Mouse (Mus musculus): ENCODE results near the gene Adcy3. TPM values are rescaled to one million over a fixed set of nuclear protein-coding genes. Genes with fewer than 3 reads are reported as not detected.
A peak's percentile ranks its signal among the peaks of the same experiment; 100 is the strongest.
"Not testable (repeated sequence)": the region's sequence is repeated elsewhere in the genome, so short reads cannot be mapped to it uniquely, and the experiment has no call there.

Adcy3 gene
- total RNA-seq, 2 experiments from 2014 or later: 3.4 to 5.2 TPM

DNA sequence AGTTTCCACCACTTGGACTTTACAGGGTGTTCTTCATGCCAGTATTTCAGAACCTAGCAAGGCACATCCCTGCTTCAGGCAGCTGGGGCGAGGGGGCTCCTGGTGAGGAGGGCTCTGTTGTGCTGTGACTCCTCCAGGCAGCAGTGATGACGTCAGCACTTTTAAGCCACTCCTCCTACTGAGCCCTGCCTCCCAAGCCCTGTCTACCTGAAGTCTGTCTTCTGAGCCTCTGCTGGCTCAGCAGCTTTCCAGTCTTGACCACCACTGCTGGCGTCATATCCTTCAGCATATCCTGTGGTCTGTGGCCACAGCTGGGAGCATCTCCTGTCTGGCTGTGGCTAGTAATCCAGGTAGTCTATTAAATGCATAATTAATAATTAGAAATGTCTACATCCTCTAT lies 47.6 kb downstream of the Adcy3 start:
- no peak for DNase-seq

DNA sequence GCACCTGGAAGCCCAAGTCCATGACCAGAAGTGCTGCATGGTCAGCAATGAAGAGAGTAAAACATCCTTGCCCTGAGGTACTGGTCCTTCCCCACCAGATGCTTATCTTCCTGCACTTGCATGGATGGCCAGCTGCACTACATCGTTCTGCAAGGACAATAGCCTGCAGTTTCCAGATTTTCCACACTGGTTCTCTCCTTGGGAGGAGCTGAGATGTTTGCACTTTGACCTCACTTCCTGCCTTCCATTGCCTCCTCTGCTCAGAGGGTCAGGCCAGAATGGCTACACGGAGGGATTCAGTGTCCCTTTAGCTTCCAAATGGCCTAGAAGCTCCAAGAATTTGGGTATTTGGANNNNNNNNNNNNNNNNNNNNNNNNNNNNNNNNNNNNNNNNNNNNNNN lies 51.7 kb downstream of the Adcy3 start:
- DNase-seq: no peak

DNA sequence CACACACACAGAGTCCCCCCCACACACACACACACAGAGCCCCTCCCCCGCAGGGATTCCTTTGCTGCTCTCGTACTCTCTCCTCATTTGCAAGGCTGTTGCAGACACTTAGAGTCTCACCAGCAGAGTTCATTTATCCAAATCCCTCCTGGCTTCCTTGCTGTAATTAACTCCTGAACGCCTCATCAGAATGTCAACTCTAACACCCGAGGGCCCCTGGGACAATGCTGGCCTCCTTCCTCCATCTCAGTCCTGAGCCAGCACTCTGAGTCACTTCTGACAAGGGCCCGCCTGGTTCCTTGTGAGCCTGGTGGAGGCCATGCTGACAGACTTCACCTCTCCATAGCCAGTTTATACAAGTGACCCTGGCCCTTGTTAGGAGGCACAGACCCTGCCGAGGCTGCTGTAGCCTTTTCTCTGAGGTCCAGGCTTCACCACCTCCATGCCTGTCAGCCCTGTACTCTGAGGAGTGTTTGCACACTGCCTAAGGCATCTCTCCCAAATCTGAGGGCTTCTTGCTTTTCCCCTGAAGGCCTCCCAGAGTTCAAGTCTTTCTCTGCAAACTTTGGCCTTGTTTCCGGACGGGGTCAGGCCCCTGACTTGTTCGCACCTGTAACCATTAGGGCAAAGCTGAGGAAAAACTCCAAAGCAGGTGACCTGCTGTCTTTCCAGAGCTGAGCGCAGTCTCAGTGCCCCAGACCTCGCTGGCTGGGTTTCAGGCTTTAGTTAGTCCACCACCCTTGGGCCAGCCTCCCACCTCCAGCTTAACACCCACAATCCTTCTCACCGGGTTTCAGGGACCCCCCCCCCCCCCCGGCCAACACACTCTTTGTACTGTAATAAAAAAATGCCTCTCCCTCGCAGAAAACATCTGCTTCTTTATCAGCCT lies 55.5 kb downstream of the Adcy3 start:
- peak; percentile 86 for DNase-seq

DNA sequence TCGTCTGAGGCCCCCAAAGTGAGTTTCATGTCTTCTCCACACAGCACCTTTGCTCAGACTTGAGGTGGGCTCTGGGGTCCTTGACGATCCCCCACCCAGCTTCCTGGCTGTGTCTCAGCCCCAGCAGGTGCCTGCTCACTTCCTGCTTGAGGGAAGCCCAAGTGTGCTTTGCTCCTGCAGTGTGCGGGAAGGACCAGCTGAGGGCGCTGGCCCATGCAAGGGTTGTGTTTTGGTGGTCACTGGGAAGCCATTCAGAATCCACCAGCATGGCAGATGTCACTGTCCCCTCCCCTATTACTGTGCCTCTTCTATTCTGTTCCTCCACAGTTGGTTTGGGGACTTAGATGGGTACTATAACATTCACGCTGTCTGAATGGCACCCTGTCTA lies 56.2 kb downstream of the Adcy3 start:
- DNase-seq: no peak

DNA sequence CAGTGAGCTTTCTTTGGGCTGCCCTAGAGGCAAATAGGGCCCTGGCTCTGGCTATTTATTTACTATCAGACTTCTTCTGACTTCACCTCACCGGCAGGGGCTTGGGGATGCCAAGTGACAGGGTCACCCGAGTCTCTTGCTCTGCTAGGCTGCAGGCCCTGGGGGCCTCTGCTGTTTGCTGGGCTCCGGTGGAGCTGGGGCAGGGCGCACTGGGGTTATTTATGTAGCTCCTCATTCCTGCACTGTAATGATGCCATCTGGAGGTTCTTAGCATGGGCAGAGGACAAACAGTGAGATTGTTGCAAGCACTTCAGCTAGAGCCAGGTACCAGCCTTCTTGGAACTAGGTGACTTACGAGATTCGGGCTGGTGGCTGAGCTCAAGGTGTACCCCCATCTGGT lies 59.6 kb downstream of the Adcy3 start:
- DNase-seq: no peak

DNA sequence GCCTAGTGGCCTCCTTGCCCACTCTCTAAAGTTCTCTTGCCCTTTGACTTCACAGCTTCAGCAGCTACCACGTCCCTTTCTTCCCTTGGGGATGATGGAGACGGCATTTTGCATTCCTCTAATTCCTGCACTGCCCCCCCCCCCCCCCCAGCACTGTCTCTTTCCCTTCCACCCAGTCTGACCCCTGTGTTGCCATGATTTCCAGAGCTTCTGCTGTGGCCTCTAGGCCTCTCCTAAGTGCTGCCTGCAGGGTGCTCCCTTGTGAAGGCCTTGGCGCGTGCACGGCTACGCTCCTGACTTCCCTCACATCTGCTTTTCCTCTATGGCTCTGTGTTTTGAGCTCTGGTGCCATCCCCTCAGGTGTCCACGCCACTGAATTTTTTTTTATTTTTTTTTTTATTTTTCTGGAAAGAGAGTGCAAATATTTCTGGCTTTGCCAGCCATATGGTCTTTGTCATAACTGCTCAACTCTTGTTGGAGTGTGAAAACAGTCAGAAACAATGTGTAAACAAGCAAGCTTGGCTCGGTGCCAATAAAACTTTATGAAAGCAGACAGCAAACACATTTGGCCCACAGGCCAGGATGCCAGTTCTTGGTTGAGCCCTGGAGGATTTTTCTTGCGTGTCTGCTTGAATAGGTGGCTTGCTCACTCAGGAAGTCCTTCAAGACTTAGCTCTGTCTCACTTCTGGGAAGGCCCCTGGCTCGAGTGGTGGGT lies 60.3 kb downstream of the Adcy3 start:
- no peak for DNase-seq

DNA sequence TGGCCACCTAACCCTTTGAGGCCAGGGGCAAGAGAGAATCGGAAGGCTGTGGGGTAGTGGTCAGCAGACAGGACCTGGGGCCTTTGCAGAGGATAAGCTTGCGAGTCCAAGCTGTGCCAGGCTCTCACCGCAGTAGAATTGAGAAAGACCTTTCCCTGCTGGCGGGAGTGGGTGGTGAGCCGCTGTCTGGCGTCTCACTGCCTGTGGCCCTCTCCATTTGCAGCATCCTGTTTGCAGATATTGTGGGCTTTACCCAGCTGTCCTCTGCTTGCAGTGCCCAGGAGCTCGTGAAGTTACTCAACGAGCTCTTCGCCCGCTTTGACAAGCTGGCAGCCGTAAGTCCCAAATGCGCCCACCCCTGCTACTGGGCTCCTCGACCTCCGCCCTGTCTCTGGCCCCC lies 61.7 kb downstream of the Adcy3 start:
- DNase-seq: no peak

DNA sequence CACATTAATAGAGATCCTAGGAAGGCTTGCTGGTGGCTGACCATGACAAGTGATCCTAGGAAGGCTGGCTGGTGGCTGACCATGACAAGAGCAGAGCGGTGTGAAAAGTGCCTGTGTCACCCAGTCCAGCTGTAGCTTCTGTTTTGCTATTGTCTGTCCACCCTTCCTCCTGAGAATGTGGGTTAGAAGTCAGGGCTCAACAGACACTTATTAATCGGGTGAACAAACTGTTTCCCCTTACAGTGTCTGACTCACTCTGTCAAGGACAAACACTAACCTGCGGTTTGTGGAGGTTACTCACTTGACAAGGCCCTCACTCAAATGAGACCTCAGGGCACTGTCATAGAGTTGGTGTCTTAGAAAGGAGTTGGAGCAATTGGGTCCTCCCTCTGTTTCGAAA lies 65.8 kb downstream of the Adcy3 start:
- no peak for DNase-seq

DNA sequence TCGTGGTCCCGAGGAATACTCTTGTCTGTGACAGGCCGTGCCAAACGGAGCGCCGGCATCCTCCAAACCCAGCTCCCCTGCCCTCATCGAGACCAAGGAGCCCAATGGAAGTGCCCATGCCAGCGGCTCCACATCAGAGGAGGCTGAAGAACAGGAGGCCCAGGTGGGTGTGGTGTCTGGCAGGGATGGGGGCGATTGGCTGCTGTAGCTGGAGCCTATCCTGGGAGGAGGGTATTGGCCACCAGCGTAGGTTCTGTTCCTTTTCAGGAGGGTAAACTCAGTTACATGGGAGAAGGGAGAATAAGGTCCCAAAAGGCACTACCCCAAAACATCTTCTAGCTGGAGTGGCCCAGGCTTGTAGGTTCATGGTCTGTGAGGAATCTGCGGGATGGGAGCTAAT lies 66.4 kb downstream of the Adcy3 start:
- DNase-seq: no peak

DNA sequence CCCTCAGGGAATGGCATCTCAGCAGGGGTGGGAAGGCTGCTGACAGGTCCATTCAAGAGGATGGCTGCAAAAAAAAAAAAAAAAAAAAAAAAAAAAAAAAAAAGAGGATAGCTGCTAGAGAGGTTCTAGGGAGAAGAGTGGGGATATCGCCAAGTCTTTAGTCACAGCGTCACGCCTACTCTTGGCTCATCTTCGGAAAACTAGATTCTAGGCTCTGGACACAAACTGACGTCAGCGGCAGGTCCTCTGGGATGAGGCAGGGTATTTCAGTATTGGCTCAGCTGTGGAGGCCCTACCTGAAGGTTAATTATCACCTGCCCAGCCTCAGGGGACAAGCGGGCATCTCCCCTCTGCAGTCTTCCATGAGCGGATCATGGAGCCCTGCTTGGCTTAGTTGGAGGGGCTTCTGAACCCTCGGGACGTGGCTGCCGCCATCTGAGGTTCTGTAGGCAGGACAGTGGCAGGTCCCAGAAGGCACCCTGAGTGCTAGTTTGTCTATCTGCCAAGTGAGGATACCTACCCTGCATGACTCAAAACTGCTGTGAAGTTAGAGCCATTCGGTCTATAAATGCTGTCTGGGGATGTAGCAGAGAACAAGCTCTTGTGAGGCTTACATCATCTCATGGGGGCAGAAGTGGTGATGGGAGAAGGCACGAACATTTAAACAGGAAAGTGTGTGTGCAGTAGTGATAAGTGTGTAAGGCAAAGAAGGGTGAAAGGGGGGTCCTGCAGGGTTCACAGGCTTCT lies 68.7 kb downstream of the Adcy3 start:
- DNase-seq: peak; percentile 72 to 78

DNA sequence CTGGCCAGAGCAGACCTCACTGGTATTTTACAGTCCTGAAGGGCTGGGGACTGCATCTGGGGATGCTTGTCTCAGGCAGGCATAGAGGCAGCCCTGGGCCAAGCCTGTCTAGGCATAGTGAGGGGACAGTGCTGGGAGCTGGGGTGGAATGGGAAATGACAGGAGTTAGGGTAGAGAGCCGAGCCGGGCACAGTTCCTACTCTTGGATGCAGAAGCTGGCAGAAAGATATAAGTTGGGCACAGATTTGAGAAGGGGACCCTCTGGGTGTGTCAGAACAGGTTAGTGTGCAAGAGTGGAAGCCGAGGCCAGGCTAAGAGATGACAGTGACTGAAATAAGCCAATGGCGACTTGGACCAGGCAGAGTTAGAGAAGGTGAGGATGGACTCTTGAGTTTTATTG lies 69.3 kb downstream of the Adcy3 start:
- no peak for DNase-seq

DNA sequence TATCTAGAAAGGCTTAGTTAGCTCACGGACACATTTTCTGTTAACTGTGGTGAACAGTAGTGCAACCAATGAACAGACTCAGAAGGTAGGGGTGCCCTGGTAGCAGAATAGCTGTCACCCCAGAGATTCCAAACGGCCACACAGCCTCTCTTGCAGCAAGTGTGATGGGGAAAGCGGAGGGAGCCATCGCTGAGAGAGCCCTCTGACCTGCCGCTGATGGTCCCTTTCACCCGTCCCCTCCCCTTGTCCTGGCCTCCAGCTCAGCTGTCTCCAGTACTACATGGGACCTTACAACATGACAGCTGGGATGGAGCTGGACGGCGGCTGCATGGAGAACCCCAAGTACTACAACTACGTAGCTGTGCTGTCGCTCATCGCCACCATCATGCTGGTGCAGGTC lies 73.2 kb downstream of the Adcy3 start:
- no peak for DNase-seq

DNA sequence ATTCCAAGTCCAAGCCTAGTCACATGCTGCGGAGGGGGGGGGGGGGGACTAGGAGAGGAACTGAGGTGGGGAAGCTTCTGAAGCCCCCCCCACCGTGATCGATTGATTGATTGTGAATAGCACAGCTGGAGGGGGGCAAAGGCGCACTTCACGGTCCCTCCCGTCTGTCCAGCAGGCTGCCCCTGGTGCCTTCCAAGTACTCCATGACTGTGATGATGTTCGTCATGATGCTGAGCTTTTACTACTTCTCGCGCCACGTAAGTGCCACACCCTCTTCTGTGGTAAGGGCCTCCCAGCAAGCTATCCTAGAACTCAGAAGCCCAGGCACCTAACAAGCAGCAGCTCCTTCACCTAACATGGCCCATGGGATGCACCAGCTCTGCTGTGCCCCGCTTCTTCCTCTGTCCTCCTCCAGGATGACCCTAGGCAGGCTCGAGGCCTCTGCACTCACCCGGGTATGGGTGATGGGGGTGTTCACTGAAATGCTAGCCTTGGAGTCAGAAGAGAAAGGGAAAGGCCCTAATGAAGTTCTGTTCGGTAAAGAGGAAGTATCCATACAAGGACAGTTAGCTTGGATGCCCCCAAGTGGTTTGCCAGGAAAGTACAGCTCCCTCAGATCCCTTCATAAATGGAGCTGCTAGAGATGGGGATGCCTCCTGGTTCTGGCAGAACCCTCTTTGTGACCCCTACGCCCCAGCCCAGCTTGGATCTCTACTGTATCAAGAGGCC lies 75.7 kb downstream of the Adcy3 start:
- peak; percentile 64 to 77 for DNase-seq

DNA sequence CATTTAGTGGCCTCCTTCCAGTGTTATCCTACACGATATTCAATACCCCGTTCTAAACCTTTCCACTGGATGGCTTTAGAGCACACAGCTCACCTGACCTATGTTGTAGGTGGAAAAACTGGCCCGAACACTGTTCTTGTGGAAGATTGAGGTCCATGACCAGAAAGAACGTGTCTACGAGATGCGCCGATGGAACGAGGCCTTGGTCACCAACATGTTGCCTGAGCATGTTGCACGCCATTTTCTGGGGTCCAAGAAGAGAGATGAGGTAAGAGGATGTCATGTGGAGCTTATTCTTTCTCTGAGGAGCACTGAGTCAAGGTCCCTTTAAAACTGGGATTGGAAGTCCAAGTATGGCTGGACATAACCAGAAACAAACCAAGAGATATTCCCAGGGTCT lies 76.3 kb downstream of the Adcy3 start:
- no peak for DNase-seq

DNA sequence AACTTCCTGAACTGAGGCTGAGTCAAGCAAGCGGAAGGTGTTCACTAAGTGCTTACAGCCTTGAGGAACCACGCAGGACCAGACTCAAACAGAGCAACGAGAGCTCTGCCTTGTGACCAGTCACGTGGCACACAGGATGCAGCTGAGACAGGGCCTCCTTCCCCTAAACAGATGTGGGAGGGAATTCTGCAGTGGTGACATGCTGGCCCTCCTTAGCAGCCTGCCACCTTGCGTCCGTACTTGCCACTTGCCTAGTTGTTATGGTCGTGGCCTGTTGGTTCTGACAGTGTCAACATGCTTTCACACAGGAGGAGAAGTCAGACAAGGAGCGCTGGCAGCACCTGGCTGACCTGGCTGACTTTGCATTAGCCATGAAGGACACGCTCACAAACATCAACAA lies 78.3 kb downstream of the Adcy3 start:
- DNase-seq: peak in 1 of 2 experiments; percentile 70

DNA sequence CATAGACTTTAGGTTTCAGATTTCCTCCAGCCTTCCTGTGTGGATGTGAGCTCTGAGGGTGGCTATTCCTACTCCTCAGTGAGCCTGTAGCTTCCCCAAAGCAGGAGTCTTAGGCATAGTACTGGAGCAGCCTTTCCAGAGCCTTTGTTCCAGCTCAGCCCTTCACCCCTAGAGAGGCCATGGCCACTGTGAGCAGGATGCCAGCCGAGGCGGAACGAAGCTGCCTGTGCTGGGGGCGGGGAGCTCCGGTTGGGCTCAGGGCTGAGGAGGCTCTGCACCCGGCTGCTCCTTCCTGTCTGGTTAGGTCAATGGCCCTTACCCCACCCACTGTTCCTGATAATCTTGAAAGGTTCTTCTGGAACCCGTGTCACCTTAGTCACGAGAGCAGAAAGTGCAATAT lies 80.0 kb downstream of the Adcy3 start:
- no peak for DNase-seq

DNA sequence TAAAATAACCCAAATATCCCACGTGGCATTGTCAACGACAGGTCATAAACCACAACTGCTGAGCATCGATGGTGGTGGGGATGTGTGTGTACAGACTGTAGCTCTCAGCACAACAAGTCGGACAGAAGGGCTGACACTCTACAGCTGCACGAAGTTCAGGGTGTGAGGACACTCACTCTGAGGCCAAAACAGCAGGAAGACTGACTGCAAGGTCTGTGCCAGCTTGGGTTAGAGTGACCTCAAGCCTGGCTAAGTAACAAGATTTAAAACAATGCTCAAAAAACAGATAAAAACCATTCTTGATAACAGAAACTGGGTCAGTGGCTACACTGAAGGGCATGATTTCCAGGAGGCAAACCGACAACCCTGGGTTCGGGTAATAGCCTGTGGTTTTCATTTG lies 97.3 kb downstream of the Adcy3 start:
- DNase-seq: no peak

DNA sequence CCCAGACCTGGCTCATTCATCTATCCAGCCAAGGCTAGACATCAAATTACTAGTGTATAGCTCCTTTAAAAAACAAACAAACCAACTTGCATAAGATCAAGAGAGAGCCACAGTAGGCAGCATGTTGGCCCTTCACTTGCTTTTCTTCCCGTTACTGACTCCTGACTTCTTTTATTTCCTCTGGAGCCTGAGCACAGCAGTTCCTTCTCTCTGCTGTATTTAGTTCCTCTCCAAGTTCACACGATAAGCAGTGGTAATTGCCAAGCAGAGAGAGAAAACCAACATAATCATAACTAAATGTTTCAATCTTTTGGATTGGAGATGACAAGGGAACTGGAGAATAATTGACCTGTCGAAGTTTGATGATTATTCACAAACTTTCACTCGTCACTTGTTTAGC lies 99.9 kb downstream of the Adcy3 start:
- DNase-seq: no peak

DNA sequence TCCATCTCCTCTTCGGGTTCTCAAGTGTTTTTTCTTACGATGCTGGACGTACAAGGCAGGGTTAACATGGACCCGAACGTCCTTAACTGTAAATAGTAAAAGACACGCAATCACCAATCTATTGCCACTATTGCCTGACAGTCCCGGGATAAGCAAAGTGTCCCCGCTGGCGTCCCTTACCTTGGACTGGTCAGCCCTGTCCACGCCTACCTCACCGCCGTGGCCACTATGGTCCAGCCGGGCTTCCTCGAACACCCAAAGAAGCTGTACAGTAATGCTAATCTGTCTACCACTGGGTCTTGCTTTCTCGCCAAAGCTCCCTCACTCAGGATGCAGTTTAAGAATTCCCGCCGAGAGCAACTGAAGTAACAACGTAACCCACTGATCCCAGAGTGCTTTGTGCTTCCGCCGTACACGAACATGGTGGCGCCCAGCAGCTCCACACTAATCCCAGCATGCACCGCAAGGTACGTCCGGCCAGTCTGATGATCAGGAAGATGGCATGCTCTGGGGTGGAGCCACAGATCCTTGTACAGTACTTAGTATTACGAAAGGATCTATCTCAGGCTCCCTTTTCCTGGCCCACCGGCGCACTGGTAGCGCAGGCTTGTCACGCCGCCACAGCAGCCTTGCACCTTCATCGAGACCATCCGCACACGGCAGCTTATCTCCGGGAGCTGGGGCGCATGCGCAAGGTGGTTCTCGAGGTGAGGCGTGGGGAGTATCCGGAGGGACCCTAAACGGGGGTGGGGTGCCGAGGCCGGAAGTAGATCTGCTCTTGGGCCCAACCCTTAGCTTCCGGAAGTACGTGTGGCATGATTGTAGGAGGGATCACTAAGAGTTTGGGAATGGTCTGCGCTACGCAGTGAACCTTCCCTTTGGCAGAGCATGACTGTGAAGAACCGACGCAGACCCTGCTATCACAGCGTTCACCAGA lies 100.9 kb downstream of the Adcy3 start, which contains the start of the genes Ptrhd1 and Cenpo:
TSS of gene Ptrhd1 (plus strand) at position 456 of the 937 bp plus-strand sequence.
TSS of gene Cenpo (minus strand) at position 723 of the 937 bp plus-strand sequence.
- peak; percentile 98 to 99 for DNase-seq

DNA sequence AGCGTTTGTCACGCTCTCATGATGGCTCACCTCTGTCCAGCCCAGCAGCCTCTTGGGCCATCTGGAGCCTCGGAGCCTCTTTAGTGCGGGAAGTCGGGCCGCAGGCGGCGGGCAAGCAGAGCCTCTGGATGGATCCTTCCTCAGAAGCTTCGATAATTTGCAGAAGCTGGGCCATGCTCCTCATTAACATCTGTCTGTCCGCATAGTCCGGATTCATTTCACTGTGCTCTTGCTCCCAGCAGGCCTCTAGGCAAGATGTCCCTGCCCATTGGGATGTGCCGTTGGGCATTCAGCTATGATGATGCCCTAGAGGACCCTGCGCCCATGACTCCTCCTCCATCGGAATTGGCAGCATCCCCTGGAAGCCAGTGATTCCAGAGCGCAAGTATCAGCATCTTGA lies 104.6 kb downstream of the Adcy3 start:
- DNase-seq: no peak

DNA sequence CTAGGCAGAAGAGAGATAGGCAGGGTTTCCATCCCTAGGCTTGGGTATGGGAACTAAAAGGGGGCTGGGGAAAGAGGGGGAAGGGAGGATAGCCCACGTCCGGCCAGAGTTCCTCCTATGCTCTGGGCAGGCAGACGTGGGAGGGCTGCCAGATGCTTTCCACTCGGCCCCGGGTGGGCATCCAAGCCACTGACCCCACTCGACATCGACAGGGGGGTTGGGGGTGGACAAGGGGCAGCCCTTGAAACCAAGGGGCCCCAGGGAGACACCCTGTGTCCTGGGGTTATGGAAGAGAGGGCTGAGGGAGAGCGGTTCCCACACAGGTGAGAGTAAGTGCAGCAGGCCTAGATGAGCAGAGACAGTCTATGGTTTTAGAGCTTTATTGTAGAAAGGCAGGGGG lies 107.4 kb downstream of the Adcy3 start:
- not testable (repeated sequence) for DNase-seq

Measured in heart, adult 18-20 months (tissue).